Mouse (Mus musculus) MEL (cell line): Measurements from ENCODE around the gene Rprd1b. TPM values are rescaled to one million over a fixed set of nuclear protein-coding genes. Genes with fewer than 3 reads are reported as not detected.

Experiments used
- DNase-seq: peaks from one replicate; pipeline ENCODE4 v3.0.0; 2011; ENCODE audit warnings: low read depth, low spot score
- H3K27ac ChIP-seq: 2 replicates; pipeline ENCODE4 v1.5.1; 2012; ENCODE audit warnings: low read depth, mild to moderate bottlenecking, control low read depth, low read length, moderate library complexity; ENCODE audit not compliant: control insufficient read depth
- H3K27me3 ChIP-seq, 2 experiments: fragments of 150-350 bp in 1 of 2; sonication (generic) in 1 of 2; 2 replicates each; pipeline ENCODE4 v1.6.1; 2012; ENCODE audit warnings: low read length in 2 of 2, mild to moderate bottlenecking in 2 of 2, improper control_type of control experiment in 1 of 2, moderate library complexity in 1 of 2; ENCODE audit not compliant: insufficient read depth in 2 of 2, control insufficient read depth in 1 of 2
- H3K36me3 ChIP-seq, 2 experiments: 2 replicates each; pipeline ENCODE4 v1.6.1; 2012 to 2014; ENCODE audit warnings: low read length in 2 of 2, improper control_type of control experiment in 1 of 2, inconsistent platforms in 1 of 2, mild to moderate bottlenecking in 1 of 2; ENCODE audit not compliant: insufficient read depth in 2 of 2, control insufficient read depth in 1 of 2
- H3K4me1 ChIP-seq, 2 experiments: fragments of 150-350 bp in 1 of 2; sonication (generic) in 1 of 2; 2 replicates each; pipeline ENCODE4 v1.6.1; 2012; ENCODE audit warnings: low read length in 2 of 2, improper control_type of control experiment in 1 of 2, mild to moderate bottlenecking in 1 of 2; ENCODE audit not compliant: insufficient read depth in 2 of 2, control insufficient read depth in 1 of 2
- H3K4me3 ChIP-seq, 2 experiments: fragments of 150-350 bp in 1 of 2; sonication (generic) in 1 of 2; 2 replicates each; pipeline ENCODE4 v1.5.1; 2012; ENCODE audit warnings: low read depth in 2 of 2, low read length in 2 of 2, mild to moderate bottlenecking in 2 of 2, moderate library complexity in 2 of 2, control low read depth in 1 of 2, improper control_type of control experiment in 1 of 2; ENCODE audit not compliant: control insufficient read depth in 1 of 2, insufficient read depth in 1 of 2
- H3K79me2 ChIP-seq: 2 replicates; pipeline ENCODE4 v1.6.1; 2012; ENCODE audit warnings: mild to moderate bottlenecking, low read length, moderate library complexity; ENCODE audit not compliant: control insufficient read depth, poor library complexity, insufficient read depth
- H3K9ac ChIP-seq: 2 replicates; pipeline ENCODE4 v1.6.1; 2012; ENCODE audit warnings: low read depth, mild to moderate bottlenecking, control low read depth, low read length, moderate library complexity; ENCODE audit not compliant: control insufficient read depth, poor library complexity, severe bottlenecking
- H3K9me3 ChIP-seq: fragments of 150-350 bp; sonication (generic); replicated peaks from 2 replicates; pipeline ENCODE4 v1.6.1; 2012; ENCODE audit warnings: mild to moderate bottlenecking, low read length, improper control_type of control experiment, moderate library complexity; ENCODE audit not compliant: insufficient read depth
- CHD2 ChIP-seq: IDR thresholded peaks from 2 replicates; pipeline ENCODE4 v1.6.1; 2011; ENCODE audit warnings: low read length, improper control_type of control experiment
- ELF1 ChIP-seq: IDR thresholded peaks from 2 replicates; pipeline ENCODE4 v1.6.1; 2014; ENCODE audit warnings: low read depth, mild to moderate bottlenecking, inconsistent platforms, low read length, improper control_type of control experiment, moderate library complexity
- EP300 ChIP-seq, 2 experiments: IDR thresholded peaks; 2 replicates each; pipeline ENCODE4 v1.6.1; 2011; ENCODE audit warnings: improper control_type of control experiment in 2 of 2, low read length in 2 of 2, low read depth in 1 of 2, mild to moderate bottlenecking in 1 of 2
- ETS1 ChIP-seq: IDR thresholded peaks from 2 replicates; pipeline ENCODE4 v1.6.1; 2012; ENCODE audit warnings: low read depth, mild to moderate bottlenecking, inconsistent platforms, low read length, improper control_type of control experiment, moderate library complexity
- GABPA ChIP-seq: IDR thresholded peaks from 2 replicates; pipeline ENCODE4 v1.6.1; 2012; ENCODE audit warnings: low read depth, mild to moderate bottlenecking, inconsistent platforms, low read length, improper control_type of control experiment, moderate library complexity
- HCFC1 ChIP-seq: IDR thresholded peaks from 2 replicates; pipeline ENCODE4 v1.6.1; 2012; ENCODE audit warnings: low read depth, mild to moderate bottlenecking, inconsistent platforms, low read length, improper control_type of control experiment, moderate library complexity
- MAX ChIP-seq: IDR thresholded peaks from 2 replicates; pipeline ENCODE4 v1.6.1; 2011; ENCODE audit warnings: low read length, improper control_type of control experiment
- MYB ChIP-seq: IDR thresholded peaks from 2 replicates; pipeline ENCODE4 v1.6.1; 2011; ENCODE audit warnings: mild to moderate bottlenecking, low read depth, low read length, improper control_type of control experiment
- NRF1 ChIP-seq: IDR thresholded peaks from 2 replicates; pipeline ENCODE4 v1.6.1; 2014; ENCODE audit warnings: low read depth, mild to moderate bottlenecking, inconsistent platforms, low read length, improper control_type of control experiment, moderate library complexity; ENCODE audit not compliant: poor library complexity, insufficient read depth, severe bottlenecking
- POLR2A ChIP-seq, 2 experiments: IDR thresholded peaks; 2 replicates each; pipeline ENCODE4 v1.6.1; 2011 to 2012; ENCODE audit warnings: low read length in 2 of 2, mild to moderate bottlenecking in 2 of 2, control low read depth in 1 of 2, improper control_type of control experiment in 1 of 2, low read depth in 1 of 2, moderate library complexity in 1 of 2; ENCODE audit not compliant: control insufficient read depth in 1 of 2, insufficient read depth in 1 of 2, poor library complexity in 1 of 2
- RCOR1 ChIP-seq: IDR thresholded peaks from 2 replicates; pipeline ENCODE4 v1.6.1; 2012; ENCODE audit warnings: low read depth, mild to moderate bottlenecking, inconsistent platforms, low read length, improper control_type of control experiment
- SIN3A ChIP-seq: IDR thresholded peaks from 2 replicates; pipeline ENCODE4 v1.6.1; 2012; ENCODE audit warnings: low read length, improper control_type of control experiment, inconsistent platforms
- TAL1 ChIP-seq: IDR thresholded peaks from 2 replicates; pipeline ENCODE4 v1.6.1; 2012; ENCODE audit warnings: mild to moderate bottlenecking, inconsistent platforms, low read length, moderate library complexity, mixed read lengths
- UBTF ChIP-seq: IDR thresholded peaks from 2 replicates; pipeline ENCODE4 v1.6.1; 2012; ENCODE audit warnings: low read depth, mild to moderate bottlenecking, inconsistent platforms, low read length, improper control_type of control experiment, moderate library complexity, borderline replicate concordance; ENCODE audit not compliant: insufficient read depth
- USF2 ChIP-seq, 2 experiments: IDR thresholded peaks; 2 replicates each; pipeline ENCODE4 v1.6.1; 2011 to 2012; ENCODE audit warnings: improper control_type of control experiment in 2 of 2, low read length in 2 of 2, borderline replicate concordance in 1 of 2, inconsistent platforms in 1 of 2, low read depth in 1 of 2, mild to moderate bottlenecking in 1 of 2; ENCODE audit not compliant: insufficient read depth in 1 of 2
- polyA plus RNA-seq, 2 experiments: library from polyadenylated mRNA; stranded (reverse) in 1 of 2; unstranded in 1 of 2; fragments of >175 nt in 1 of 2; fragments of >200 nt in 1 of 2; gene quantifications; 2 replicates each; pipeline versions ENCODE4 v1.2.1 to v1.2.4; 2012; ENCODE audit warnings: low replicate concordance in 2 of 2, low read depth in 1 of 2; ENCODE audit not compliant: insufficient read length in 2 of 2, insufficient read depth in 1 of 2, missing spikeins in 1 of 2
- total RNA-seq: library from RNA; depleted of rRNA; stranded (reverse); fragments of 300-350 nt; gene quantifications from 2 replicates; pipeline ENCODE4 v1.2.3, GENCODE M21; 2012

The Rprd1b gene
- total and polyA plus RNA-seq, 3 experiments = 14.2 to 35.1 TPM; not detected in 1

GRCm38 (mm10) chr2:158178696-158179369, 150.5 kb downstream of the Rprd1b start:
- DNase-seq = no peak
- no peaks in the 10 kb centered on the region for H3K27me3 ChIP-seq
- peaks cover 0 to 4% of the 10 kb centered on the region in 2 experiments; a peak in 1 of 4 replicates for H3K4me1 ChIP-seq
- no peaks in the 10 kb centered on the region for H3K79me2 ChIP-seq
- H3K36me3 ChIP-seq = no peaks in the 10 kb centered on the region
- H3K9me3 ChIP-seq = no peaks in the 10 kb centered on the region
- no peak overlapping the region for H3K4me3 ChIP-seq
- H3K27ac ChIP-seq = no peak overlapping the region
- TF ChIP-seq SIN3A = no peak
- no peak for TF ChIP-seq CHD2
- TF ChIP-seq EP300 (IDR thresholded peaks at IDR 0.05; ENCODE audit: low read depth in 1 of 2, low read length in 2 of 2) = no peak
- TF ChIP-seq ELF1 = no peak
- no peak for TF ChIP-seq POLR2A (IDR thresholded peaks at IDR 0.05; ENCODE audit: control insufficient read depth in 1 of 2, insufficient read depth in 1 of 2, low read depth in 1 of 2, low read length in 2 of 2, poor library complexity in 1 of 2)
- H3K9ac ChIP-seq = no peak overlapping the region

DNA sequence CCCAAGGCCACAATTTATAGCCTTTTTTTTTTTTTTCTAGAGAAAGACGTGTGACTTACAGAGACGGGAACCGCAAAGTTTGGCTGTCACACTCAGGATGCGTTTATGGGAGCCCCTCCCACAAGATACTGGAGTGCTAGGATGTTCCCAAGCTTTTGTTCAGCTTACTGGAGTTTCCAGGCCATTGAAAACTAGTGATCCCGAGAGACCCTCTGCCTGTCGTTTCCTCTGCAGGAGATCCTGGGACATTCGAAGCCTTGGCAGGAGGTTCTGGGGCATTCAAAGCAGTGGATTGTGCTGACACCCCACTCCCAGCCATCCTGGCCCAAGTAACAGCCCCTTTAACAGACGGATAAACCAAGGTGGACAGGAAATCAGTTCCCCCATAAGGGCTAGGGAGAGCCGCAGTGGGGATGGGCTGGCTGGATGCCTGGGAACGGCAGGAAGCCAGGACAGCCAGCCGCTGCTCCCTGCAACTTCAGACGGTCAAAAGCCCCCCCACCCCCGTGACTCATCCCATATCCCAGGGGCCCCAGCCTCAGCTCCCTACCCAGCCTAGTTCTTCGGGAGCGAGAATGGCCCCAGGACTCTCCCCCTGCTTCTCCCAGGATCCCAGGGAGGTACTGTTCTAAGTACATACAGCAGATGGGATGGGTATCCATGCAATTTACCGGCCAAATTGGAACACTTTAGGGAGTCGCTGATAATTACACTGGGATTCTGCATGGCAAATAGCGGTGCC, 151.2 kb downstream of the Rprd1b start:
- peaks cover 0 to 4% of the 10 kb centered on the region in 2 experiments; a peak in 1 of 4 replicates for H3K4me1 ChIP-seq
- TF ChIP-seq MYB = no peak
- TF ChIP-seq UBTF = no peak
- no peak for TF ChIP-seq NRF1
- TF ChIP-seq RCOR1 = no peak
- no peak for TF ChIP-seq EP300 (IDR thresholded peaks at IDR 0.05; ENCODE audit: low read depth in 1 of 2, low read length in 2 of 2)
- TF ChIP-seq TAL1 = no peak
- TF ChIP-seq HCFC1 = no peak
- no peak for TF ChIP-seq MAX
- no peak for TF ChIP-seq ETS1
- TF ChIP-seq USF2 (IDR thresholded peaks at IDR 0.05; ENCODE audit: borderline replicate concordance in 1 of 2, insufficient read depth in 1 of 2, low read depth in 1 of 2, low read length in 2 of 2) = no peak
- no peak for TF ChIP-seq GABPA
- H3K9ac ChIP-seq = no peak overlapping the region
- no peak overlapping the region for H3K4me3 ChIP-seq
- no peak for DNase-seq
- H3K79me2 ChIP-seq = no peaks in the 10 kb centered on the region
- no peaks in the 10 kb centered on the region for H3K9me3 ChIP-seq
- no peaks in the 10 kb centered on the region for H3K27me3 ChIP-seq
- H3K27ac ChIP-seq = no peak overlapping the region
- H3K36me3 ChIP-seq = no peaks in the 10 kb centered on the region
